In genomic region chr17:31859367-31859766, GRCm38 (mm10) we compare ENCODE assay signal across 25 mouse cellular contexts.
"Had no signal": no experiment of that assay in that cellular context is flagged by ENCODE, and none has a peak within 500 bp of the region (broad histone marks: within the 10 kb centered on the region; RNA-seq: fewer than 3 reads in every experiment).

No protein-coding gene starts in this region.

- H3K4me3 ChIP-seq: heart, adult 2 months; heart, embryonic 13.5 days; heart, embryonic 15.5 days; hindbrain, embryonic 10.5 days; hindbrain, embryonic 13.5 days; hindbrain, embryonic 15.5 days; intestine, embryonic 15.5 days; layer of hippocampus, adult 2 months; left cerebral cortex, adult 2 months; limb, embryonic 13.5 days; limb, embryonic 15.5 days; liver, embryonic 12.5 days had no signal

- H3K4me2 ChIP-seq: heart, embryonic 11.5 days; heart, embryonic 13.5 days; heart, embryonic 15.5 days; hindbrain, embryonic 13.5 days; hindbrain, embryonic 15.5 days; intestine, embryonic 15.5 days; limb, embryonic 13.5 days; limb, embryonic 15.5 days; liver, embryonic 12.5 days had no signal

- H3K9me3 ChIP-seq: heart, embryonic 13.5 days; heart, embryonic 15.5 days; hindbrain, embryonic 10.5 days; hindbrain, embryonic 13.5 days; hindbrain, embryonic 15.5 days; intestine, embryonic 15.5 days; limb, embryonic 13.5 days; limb, embryonic 15.5 days; liver, embryonic 12.5 days had no signal

- ATAC-seq: hindbrain, postnatal 0 days; inflammation-experienced regulatory T-cells, adult 6 months; intestine, embryonic 15.5 days; intestine, postnatal 0 days; liver, embryonic 12.5 days had no signal

- H3K27me3 ChIP-seq: heart, embryonic 13.5 days; heart, embryonic 15.5 days; hindbrain, embryonic 13.5 days; hindbrain, embryonic 15.5 days; intestine, embryonic 15.5 days; limb, embryonic 13.5 days; limb, embryonic 15.5 days had no signal

- H3K9ac ChIP-seq: heart, embryonic 13.5 days; heart, embryonic 15.5 days; hindbrain, embryonic 13.5 days; hindbrain, embryonic 15.5 days; intestine, embryonic 15.5 days; limb, embryonic 13.5 days; limb, embryonic 15.5 days; liver, embryonic 12.5 days; liver, embryonic 14.5 days had no signal

- H3K36me3 ChIP-seq: heart, embryonic 13.5 days; heart, embryonic 15.5 days; hindbrain, embryonic 10.5 days; hindbrain, embryonic 13.5 days; hindbrain, embryonic 15.5 days; intestine, embryonic 15.5 days; limb, embryonic 13.5 days; limb, embryonic 15.5 days; liver, embryonic 12.5 days had no signal

- H3K27ac ChIP-seq: heart, adult 2 months; heart, embryonic 13.5 days; heart, embryonic 15.5 days; hindbrain, embryonic 13.5 days; hindbrain, embryonic 15.5 days; hindbrain, postnatal 0 days; intestine, embryonic 15.5 days; layer of hippocampus, adult 2 months; left cerebral cortex, adult 2 months; limb, embryonic 13.5 days; limb, embryonic 15.5 days; liver, embryonic 12.5 days; liver, embryonic 14.5 days had no signal

- DNase-seq: gastrocnemius, postnatal 14 days; gastrocnemius, postnatal 36 days; heart, postnatal 4 days; kidney, adult 18-20 months; kidney, adult 8-10 months; kidney, postnatal 10 days; kidney, postnatal 4 days; left cerebral cortex, postnatal 4 days had no signal
